ENCODE assay signal across 9 mouse cellular contexts in the genomic region with DNA sequence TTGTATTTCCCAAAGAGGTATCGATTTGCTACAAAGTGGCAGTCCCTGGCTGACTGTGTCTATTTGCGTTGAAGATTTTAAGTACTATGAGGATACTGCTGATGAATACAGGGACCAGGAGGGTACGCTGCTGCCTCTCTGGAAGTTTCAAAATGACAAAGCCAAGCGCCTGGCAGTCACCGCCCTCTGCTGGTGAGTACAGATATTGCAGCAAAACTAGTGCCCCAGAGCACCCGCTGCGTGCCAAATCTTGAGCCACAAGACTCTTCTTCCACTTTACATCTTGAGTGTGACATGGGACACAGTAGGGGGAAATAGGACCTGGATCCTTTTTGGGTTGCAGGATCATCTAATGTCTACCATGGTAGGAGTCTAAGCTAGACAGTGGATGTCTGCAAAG. TPM values are rescaled to one million over a fixed set of nuclear protein-coding genes. Genes with fewer than 3 reads are reported as not detected.
A peak's percentile ranks its signal among the peaks of the same experiment; 100 is the strongest.
DNase-seq lines count a peak whose midpoint lies in the region; ATAC-seq lines count a peak whose summit lies in the region.
"Had no signal": no experiment of that assay in that cellular context is flagged by ENCODE, and none has a peak within 500 bp of the region (broad histone marks: within the 10 kb centered on the region; RNA-seq: fewer than 3 reads in every experiment).

No protein-coding gene starts in this region.

- intact Hi-C loops in heart, postnatal 36 days (cut with DNase I), result loop anchor here (1.0 to 2.0 kb wide), 3 partner anchors 39 to 146 kb away; no protein-coding TSS in a partner anchor

- H3K9me3 ChIP-seq in embryonic facial prominence, embryonic 10.5 days, result no peaks in the 10 kb centered on the region
- H3K9me3 ChIP-seq: limb, embryonic 15.5 days had no signal

- DNase-seq in ES-CJ7 (ENCODE audit: low read depth, low spot score), result peak; percentile 70
- peak; percentile 75 to 82 for DNase-seq in adrenal gland, postnatal 36 days
- peak; percentile 81 for DNase-seq in embryonic facial prominence, embryonic 10.5 days (ENCODE audit: low spot score)
- DNase-seq in heart, postnatal 36 days, result peak; percentile 84
- DNase-seq in layer of hippocampus, postnatal 10 days (ENCODE audit: low spot score in 2 of 2), result peak; percentile 94
- peak; percentile 91 to 92 for DNase-seq in right cerebral cortex, adult 2 months (ENCODE audit: low spot score in 2 of 2)
- peak; percentile 67 to 86 for DNase-seq in urinary bladder, postnatal 4 days (ENCODE audit: low spot score in 2 of 2)

- H3K4me1 ChIP-seq in embryonic facial prominence, embryonic 10.5 days, result peaks cover 33% of the 10 kb centered on the region

- peak; percentile 90 for ATAC-seq in megakaryocyte, adult 5-6 weeks (ENCODE audit: poor library complexity, severe bottlenecking)

- peaks cover 24% of the 10 kb centered on the region; the same call in 1 of the 2 replicates for H3K27me3 ChIP-seq in embryonic facial prominence, embryonic 10.5 days (replicated peaks; ENCODE audit: low read depth, poor library complexity, severe bottlenecking)

- no peak overlapping the region for H3K4me3 ChIP-seq in embryonic facial prominence, embryonic 10.5 days
- H3K4me3 ChIP-seq: limb, embryonic 15.5 days had no signal

- H3K27ac ChIP-seq in embryonic facial prominence, embryonic 10.5 days (replicated peaks), result no peak overlapping the region
- H3K27ac ChIP-seq: limb, embryonic 15.5 days had no signal

- H3K36me3 ChIP-seq in embryonic facial prominence, embryonic 10.5 days (replicated peaks), result no peaks in the 10 kb centered on the region
- H3K36me3 ChIP-seq: limb, embryonic 15.5 days had no signal

- WGBS in embryonic facial prominence, embryonic 10.5 days, result 9% methylated on average over 7 of the region's 7 CpGs

RNA-seq across cellular contexts. Expression of gene Enho, which starts 26.0 kb away (rescaled TPM):
- 1 to 10 TPM; 2.8 to 3.5 TPM for total RNA-seq in adrenal gland, postnatal 36 days (2021)
- 19.3 and 19.8 TPM in 2 replicates for polyA plus RNA-seq in embryonic facial prominence, embryonic 10.5 days (2016; fragmentation: Nextera tagmentation; extraction: Ambion mirVana)
- 1 to 10 TPM; 9.1 to 9.9 TPM for total RNA-seq in heart, postnatal 36 days (2021)
- total RNA-seq in layer of hippocampus, postnatal 10 days (2021), result 10 to 100 TPM; 63.4 to 66.5 TPM
- not detected in 2 replicates for total RNA-seq in megakaryocyte, adult 5-6 weeks (2015)
- total RNA-seq in megakaryocyte, adult 5-6 weeks (2017), result not detected in 2 replicates

RNA-seq across cellular contexts. Expression of gene Dnaic1, which starts 44.6 kb away (rescaled TPM):
- total RNA-seq in adrenal gland, postnatal 36 days (2021), result not detected
- 1.3 and 1.8 TPM in 2 replicates for polyA plus RNA-seq in embryonic facial prominence, embryonic 10.5 days (2016; fragmentation: Nextera tagmentation; extraction: Ambion mirVana)
- total RNA-seq in heart, postnatal 36 days (2021), result 1 to 10 TPM; 2.6 to 3.7 TPM
- 1 to 10 TPM; 5.4 to 8.3 TPM for total RNA-seq in layer of hippocampus, postnatal 10 days (2021)
- not detected in 2 replicates for total RNA-seq in megakaryocyte, adult 5-6 weeks (2015)
- not detected in 2 replicates for total RNA-seq in megakaryocyte, adult 5-6 weeks (2017)

RNA-seq across cellular contexts. Expression of gene Fam219a, which starts 44.8 kb away (rescaled TPM):
- 10 to 100 TPM; 14.7 to 20.5 TPM for total RNA-seq in adrenal gland, postnatal 36 days (2021)
- 2.0 and 2.6 TPM in 2 replicates for polyA plus RNA-seq in embryonic facial prominence, embryonic 10.5 days (2016; fragmentation: Nextera tagmentation; extraction: Ambion mirVana)
- 10 to 100 TPM; 14.7 to 15.1 TPM for total RNA-seq in heart, postnatal 36 days (2021)
- total RNA-seq in layer of hippocampus, postnatal 10 days (2021), result 100 to 1,000 TPM; 168 to 186 TPM
- total RNA-seq in megakaryocyte, adult 5-6 weeks (2015), result 6.1 and 8.9 TPM in 2 replicates
- total RNA-seq in megakaryocyte, adult 5-6 weeks (2017), result 1.7 and 3.1 TPM in 2 replicates

Comparison
In these comparisons a context has a peak if more than half of its experiments do, and no peak if none do; other contexts are left out.
1. RNA of gene Enho, which starts 26.0 kb away (total RNA-seq): 63.4 to 66.5 TPM in layer of hippocampus, postnatal 10 days; 9.1 to 9.9 TPM in heart, postnatal 36 days, 2.8 to 3.5 TPM in adrenal gland, postnatal 36 days and not detected in megakaryocyte, adult 5-6 weeks; every median in the first group is over 4 times any median in the second.
2. RNA of gene Fam219a, which starts 44.8 kb away (total RNA-seq): 168 to 186 TPM in layer of hippocampus, postnatal 10 days; 14.7 to 20.5 TPM in adrenal gland, postnatal 36 days, 14.7 to 15.1 TPM in heart, postnatal 36 days and 1.7 to 8.9 TPM in megakaryocyte, adult 5-6 weeks; every median in the first group is over 4 times any median in the second.
3. Peak in every context shown above with its lines, with median percentiles within 50 percentile points of each other: DNase-seq.